Mouse (Mus musculus) central nervous system, embryonic 18 days (tissue): ENCODE results near the gene Limch1. TPM values are rescaled to one million over a fixed set of nuclear protein-coding genes. Genes with fewer than 3 reads are reported as not detected.

Source experiments
- polyA plus RNA-seq: library from polyadenylated mRNA; depleted of rRNA; stranded (reverse); fragments of >200 nt; gene quantifications from 2 replicates; pipeline ENCODE4 v1.2.3, GENCODE M21; 2012; rRNA removed

Limch1 gene
- 46.5 and 50.7 TPM in 2 replicates for polyA plus RNA-seq

GRCm38 (mm10) chr5:66745390-66745995 lies at the start of gene Limch1:
Gene Limch1, plus strand, starts transcription at chr5:66745827.

DNA sequence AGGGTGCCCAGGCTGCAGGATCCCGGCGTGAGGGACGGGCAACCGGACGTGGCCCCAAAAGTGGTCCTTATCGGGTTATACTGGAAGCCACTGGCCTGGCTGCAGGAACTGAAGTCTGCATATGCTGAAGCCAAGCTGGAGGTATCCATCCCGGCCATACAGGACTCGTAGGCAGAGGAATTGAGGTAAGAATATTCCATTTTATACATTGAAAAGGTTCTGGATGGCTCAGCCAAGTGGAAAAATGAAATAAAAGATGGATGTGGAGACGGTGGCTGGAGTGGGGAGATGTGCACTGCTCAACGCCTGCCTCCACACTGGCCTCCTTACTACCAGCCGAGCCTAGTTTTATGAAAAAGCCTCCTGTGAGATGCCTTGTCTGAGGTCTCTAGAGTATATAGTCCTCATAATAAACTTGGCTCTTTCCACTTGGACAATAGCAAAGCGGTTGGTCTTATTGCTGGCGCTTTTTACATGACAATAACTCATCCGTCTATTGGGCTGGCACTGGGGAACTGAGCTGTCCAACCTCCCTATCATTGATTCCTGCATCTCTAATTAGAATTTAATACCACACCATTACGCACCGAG lies 353.2 kb downstream of the Limch1 start, which contains the start of gene Phox2b:
TSS of gene Phox2b (minus strand) at position 569 of the 591 bp plus-strand sequence.

Other genes starting within 250 kb of the Limch1 start
- 22.2 and 27.1 TPM in 2 replicates for gene Apbb2, start 127.0 kb upstream of the Limch1 start, polyA plus RNA-seq
- 1,987 and 2,053 TPM in 2 replicates for gene Uchl1, start 69.7 kb upstream of the Limch1 start, polyA plus RNA-seq